Mouse (Mus musculus): ENCODE data around the gene Efs. TPM values are rescaled to one million over a fixed set of nuclear protein-coding genes. Genes with fewer than 3 reads are reported as not detected.

The Efs gene
- polyA plus RNA-seq, 1 experiment, result 25.0 TPM

DNA sequence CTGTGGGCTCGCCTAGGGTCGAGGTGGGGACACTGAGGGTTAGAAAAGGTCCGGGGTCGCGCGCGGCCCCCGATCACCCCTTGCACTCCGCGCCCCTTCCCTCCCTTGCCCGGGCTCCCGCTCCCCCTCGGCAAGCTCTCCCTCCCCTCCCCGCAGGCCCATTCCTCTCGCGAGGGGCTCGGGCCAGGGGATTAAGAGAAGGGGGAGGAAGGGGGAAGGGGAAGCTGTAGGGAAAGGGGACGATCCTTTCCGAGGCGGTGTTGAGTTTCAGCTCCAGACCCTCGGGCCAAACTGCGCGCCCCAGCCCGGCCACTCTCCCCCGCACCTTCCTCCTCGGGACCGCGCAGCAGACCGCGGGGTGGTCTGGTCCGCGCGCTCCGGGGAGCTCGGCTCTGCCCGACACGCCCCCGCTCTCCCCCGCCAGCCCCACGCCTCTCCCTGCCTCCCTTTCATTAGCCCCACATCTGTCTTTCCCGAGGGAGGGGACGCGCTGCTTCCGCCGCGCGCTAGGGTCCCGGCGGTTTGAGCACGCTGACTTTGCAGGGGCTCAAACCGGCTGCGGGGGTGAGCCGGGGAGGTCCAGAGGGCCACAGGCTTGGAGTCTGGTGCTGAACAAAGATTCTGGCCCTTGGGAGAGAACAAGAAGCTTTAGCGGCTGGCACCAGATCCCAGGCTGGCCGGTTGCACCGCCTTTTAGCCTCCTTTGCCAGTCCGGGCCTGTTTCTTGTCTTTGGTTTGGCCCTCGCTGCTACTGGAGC, 654 bp upstream of the Efs start:
- no peak for DNase-seq
- WGBS, result 4% methylated on average over 56 of the region's 58 CpGs
- Histone ChIP-seq H3K4me3 (ENCODE audit: control insufficient read depth, insufficient read depth, low read length) (peak overlapping the region; percentile 11), H3K27me3 (ENCODE audit: control insufficient read depth, insufficient read depth, low read length) (peaks cover 10% of the 10 kb centered on the region), H3K4me1 (replicated peaks; ENCODE audit: control insufficient read depth, insufficient read depth, low read length) (no peaks in the 10 kb centered on the region), H3K27ac (ENCODE audit: control insufficient read depth, insufficient read depth, low read length) (no peak overlapping the region), H3K36me3 (ENCODE audit: control insufficient read depth, insufficient read depth, low read length) (no peaks in the 10 kb centered on the region)
- no peak for TF ChIP-seq POLR2A (IDR thresholded peaks at IDR 0.05; ENCODE audit: control insufficient read depth, extremely low read depth, insufficient read depth, low read length, poor library complexity)
- TF ChIP-seq CTCF (IDR thresholded peaks at IDR 0.05; ENCODE audit: borderline replicate concordance, control insufficient read depth, extremely low read depth, insufficient read depth, low read length, poor library complexity), result no peak

- TF ChIP-seq CTCF (IDR thresholded peaks at IDR 0.05; ENCODE audit: borderline replicate concordance, control insufficient read depth, extremely low read depth, insufficient read depth, low read length, poor library complexity) (no peak), POLR2A (IDR thresholded peaks at IDR 0.05; ENCODE audit: control insufficient read depth, extremely low read depth, insufficient read depth, low read length, poor library complexity) (no peak)
- no peak overlapping the region for H3K27ac ChIP-seq (ENCODE audit: control insufficient read depth, insufficient read depth, low read length)
Observed at GRCm38 (mm10) chr14:54924641-54925348, 1.1 kb downstream of the Efs start.

DNA sequence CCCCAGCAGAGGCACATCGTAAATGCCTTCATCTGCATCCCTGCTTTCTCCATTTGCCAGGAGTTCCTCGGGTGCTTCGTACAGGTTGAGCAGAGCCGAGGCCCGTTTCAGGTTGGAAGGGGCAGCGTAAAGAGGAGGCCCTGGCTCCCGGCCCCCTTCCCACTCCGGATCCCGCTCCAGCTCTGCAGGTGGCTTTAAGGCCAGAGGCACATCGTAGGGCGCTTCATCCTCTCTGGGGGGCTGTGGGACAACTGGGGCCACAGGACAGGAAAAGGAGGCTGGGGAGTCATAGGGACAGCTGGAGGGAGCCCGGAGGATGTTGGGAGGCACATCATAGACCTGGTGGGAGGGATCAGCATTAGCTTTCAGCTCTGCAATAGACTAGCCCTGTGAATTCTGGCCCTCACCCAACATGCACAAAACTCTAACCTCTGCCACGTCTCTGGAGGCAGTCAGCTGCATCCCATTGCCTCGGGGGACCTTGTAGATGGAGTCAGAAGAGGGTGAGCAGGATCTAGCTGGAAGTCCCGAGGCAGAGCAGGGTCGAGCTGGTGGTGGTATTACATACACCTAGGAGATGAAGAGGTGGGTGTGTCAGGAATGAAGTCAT, 5.7 kb downstream of the Efs start:
- H3K27ac ChIP-seq (ENCODE audit: control insufficient read depth, insufficient read depth, low read length), result no peak overlapping the region
- 93% methylated on average over 16 of the region's 16 CpGs for WGBS
- TF ChIP-seq POLR2A (IDR thresholded peaks at IDR 0.05; ENCODE audit: control insufficient read depth, extremely low read depth, insufficient read depth, low read length, poor library complexity) (no peak), CTCF (IDR thresholded peaks at IDR 0.05; ENCODE audit: borderline replicate concordance, control insufficient read depth, extremely low read depth, insufficient read depth, low read length, poor library complexity) (no peak)
- H3K36me3 ChIP-seq (ENCODE audit: control insufficient read depth, insufficient read depth, low read length), result no peaks in the 10 kb centered on the region
- DNase-seq, result no peak
- no peaks in the 10 kb centered on the region for H3K27me3 ChIP-seq (ENCODE audit: control insufficient read depth, insufficient read depth, low read length)
- no peaks in the 10 kb centered on the region for H3K4me1 ChIP-seq (replicated peaks; ENCODE audit: control insufficient read depth, insufficient read depth, low read length)
- H3K4me3 ChIP-seq (ENCODE audit: control insufficient read depth, insufficient read depth, low read length), result no peak overlapping the region

More at GRCm38 (mm10) chr14:54924641-54925348, 1.1 kb downstream of the Efs start:
- Histone ChIP-seq H3K4me3 (ENCODE audit: control insufficient read depth, insufficient read depth, low read length) (no peak overlapping the region), H3K36me3 (ENCODE audit: control insufficient read depth, insufficient read depth, low read length) (no peaks in the 10 kb centered on the region), H3K4me1 (replicated peaks; ENCODE audit: control insufficient read depth, insufficient read depth, low read length) (no peaks in the 10 kb centered on the region), H3K27me3 (ENCODE audit: control insufficient read depth, insufficient read depth, low read length) (peaks cover 10% of the 10 kb centered on the region)
- DNase-seq, result no peak
- WGBS, result 89% methylated on average over 7 of the region's 7 CpGs

DNA sequence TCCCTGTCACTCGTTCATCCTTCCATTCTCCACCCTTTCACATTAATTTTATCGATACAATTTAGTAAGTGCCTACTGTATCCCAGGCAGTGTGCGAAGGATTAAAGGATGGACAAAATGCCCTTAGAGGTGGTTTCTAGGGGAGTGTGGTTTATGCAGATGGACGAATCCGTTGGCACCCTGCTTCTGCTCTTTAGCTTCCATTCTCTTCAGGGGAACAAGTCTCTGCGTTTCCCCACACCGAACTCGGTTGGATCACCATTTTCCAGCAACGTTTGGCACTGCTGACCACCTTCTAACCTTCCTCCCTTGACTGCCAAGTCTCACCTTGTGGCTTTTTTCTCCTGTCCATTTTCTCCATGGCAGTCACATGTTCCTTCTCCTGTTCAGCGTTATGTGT, 12.6 kb downstream of the Efs start:
- 23% methylated on average over 10 of the region's 10 CpGs for WGBS
- Histone ChIP-seq H3K27ac (ENCODE audit: control insufficient read depth, insufficient read depth, low read length) (no peak overlapping the region), H3K27me3 (ENCODE audit: control insufficient read depth, insufficient read depth, low read length) (no peaks in the 10 kb centered on the region), H3K4me1 (replicated peaks; ENCODE audit: control insufficient read depth, insufficient read depth, low read length) (peaks cover 5% of the 10 kb centered on the region; the same call in 1 of the 2 replicates), H3K36me3 (ENCODE audit: control insufficient read depth, insufficient read depth, low read length) (no peaks in the 10 kb centered on the region), H3K4me3 (ENCODE audit: control insufficient read depth, insufficient read depth, low read length) (no peak overlapping the region)
- TF ChIP-seq CTCF (IDR thresholded peaks at IDR 0.05; ENCODE audit: borderline replicate concordance, control insufficient read depth, extremely low read depth, insufficient read depth, low read length, poor library complexity) (no peak), POLR2A (IDR thresholded peaks at IDR 0.05; ENCODE audit: control insufficient read depth, extremely low read depth, insufficient read depth, low read length, poor library complexity) (no peak)
- no peak for DNase-seq

DNA sequence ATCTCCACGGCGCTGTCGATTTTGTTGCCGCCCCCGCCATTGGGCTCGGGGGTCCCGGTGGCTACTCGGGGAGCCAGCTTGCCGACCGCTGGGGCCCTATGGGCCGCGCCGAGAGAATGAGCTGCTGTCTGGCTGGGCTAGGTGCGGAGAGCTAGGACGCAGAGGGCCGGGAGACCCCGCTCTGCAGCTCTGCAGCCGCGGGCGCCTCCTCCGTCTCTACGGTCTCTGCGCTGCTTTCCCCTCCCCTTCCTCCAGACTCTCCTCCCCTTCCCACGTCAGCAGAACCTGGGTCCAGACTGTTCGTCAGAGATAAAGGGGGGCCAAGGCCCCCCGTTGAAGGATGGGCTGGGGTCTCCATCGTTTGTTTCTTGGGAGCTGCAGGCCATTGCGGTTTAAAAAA, 13.0 kb downstream of the Efs start, which contains the start of gene Slc22a17:
TSS of gene Slc22a17 (minus strand) at position 247 of the 400 bp plus-strand sequence.
- no peak within 1 kb of the TSS for H3K27ac ChIP-seq (ENCODE audit: control insufficient read depth, insufficient read depth, low read length)
- peaks cover 5% of the 10 kb centered on the region; the same call in 1 of the 2 replicates for H3K4me1 ChIP-seq (replicated peaks; ENCODE audit: control insufficient read depth, insufficient read depth, low read length)
- peak; percentile 52 for DNase-seq
- no peak; the same call in 1 of the 2 replicates for TF ChIP-seq POLR2A (IDR thresholded peaks at IDR 0.05; ENCODE audit: control insufficient read depth, extremely low read depth, insufficient read depth, low read length, poor library complexity)
- no peak for TF ChIP-seq CTCF (IDR thresholded peaks at IDR 0.05; ENCODE audit: borderline replicate concordance, control insufficient read depth, extremely low read depth, insufficient read depth, low read length, poor library complexity)
- WGBS, result under 1% methylated on average over 26 of the region's 28 CpGs
- peak within 1 kb of the TSS; percentile 80 for H3K4me3 ChIP-seq (ENCODE audit: control insufficient read depth, insufficient read depth, low read length)
- H3K27me3 ChIP-seq (ENCODE audit: control insufficient read depth, insufficient read depth, low read length), result no peaks in the 10 kb centered on the region
- H3K36me3 ChIP-seq (ENCODE audit: control insufficient read depth, insufficient read depth, low read length), result no peaks in the 10 kb centered on the region
